Mouse (Mus musculus) embryonic facial prominence, embryonic 15.5 days (tissue): ENCODE data around the gene Selenok. TPM values are rescaled to one million over a fixed set of nuclear protein-coding genes. Genes with fewer than 3 reads are reported as not detected.

Experiments used
- ATAC-seq: fragments of 200-750 bp; cut with Nextera tagmentation; 2 replicates; pipeline ENCODE4 v1.8.0; 2017; ENCODE audit warnings: low read depth, moderate TSS enrichment; ENCODE audit not compliant: insufficient number of reproducible peaks, low FRiP score, low TSS enrichment
- H3K27ac ChIP-seq: fragments of 300-500 bp; sonication (generic); replicated peaks from 2 replicates; pipeline ENCODE4 v1.5.1; 2015; ENCODE audit warnings: mild to moderate bottlenecking, inconsistent platforms
- H3K27me3 ChIP-seq: fragments of 300-500 bp; sonication (generic); 2 replicates; pipeline ENCODE4 v1.6.1; 2015; ENCODE audit warnings: inconsistent platforms
- H3K36me3 ChIP-seq: fragments of 300-500 bp; sonication (generic); 2 replicates; pipeline ENCODE4 v1.6.1; 2015; ENCODE audit warnings: mild to moderate bottlenecking, inconsistent platforms
- H3K4me1 ChIP-seq: fragments of 300-500 bp; sonication (generic); 2 replicates; pipeline ENCODE4 v1.6.1; 2015; ENCODE audit warnings: inconsistent platforms
- H3K4me2 ChIP-seq: fragments of 300-500 bp; sonication (generic); replicated peaks from 2 replicates; pipeline ENCODE4 v1.6.1; 2015; ENCODE audit warnings: mild to moderate bottlenecking, inconsistent platforms
- H3K4me3 ChIP-seq: fragments of 300-500 bp; sonication (generic); replicated peaks from 2 replicates; pipeline ENCODE4 v1.5.1; 2015; ENCODE audit warnings: mild to moderate bottlenecking, inconsistent platforms
- H3K9ac ChIP-seq: fragments of 300-500 bp; sonication (generic); 2 replicates; pipeline ENCODE4 v1.6.1; 2015; ENCODE audit warnings: inconsistent platforms
- H3K9me3 ChIP-seq: fragments of 300-500 bp; sonication (generic); replicated peaks from 2 replicates; pipeline ENCODE4 v1.6.1; 2016; ENCODE audit warnings: inconsistent platforms
- WGBS: fragments of 180-500 bp; shearing (Covaris S2); methylation state at CpG from one replicate; pipeline ENCODE4 v1.1.7; 2015; 5-methylcytosine and 5-hydroxymethylcytosine counted together
- polyA plus RNA-seq: library from polyadenylated mRNA; unstranded; fragments of >200 nt; fragmentation: Nextera tagmentation; extraction: Ambion mirVana; gene quantifications from 2 replicates; pipeline ENCODE4 v1.2.1, GENCODE M21; 2015

Gene Selenok
- polyA plus RNA-seq, 1 experiment from 2014 or later: 318 TPM

DNA sequence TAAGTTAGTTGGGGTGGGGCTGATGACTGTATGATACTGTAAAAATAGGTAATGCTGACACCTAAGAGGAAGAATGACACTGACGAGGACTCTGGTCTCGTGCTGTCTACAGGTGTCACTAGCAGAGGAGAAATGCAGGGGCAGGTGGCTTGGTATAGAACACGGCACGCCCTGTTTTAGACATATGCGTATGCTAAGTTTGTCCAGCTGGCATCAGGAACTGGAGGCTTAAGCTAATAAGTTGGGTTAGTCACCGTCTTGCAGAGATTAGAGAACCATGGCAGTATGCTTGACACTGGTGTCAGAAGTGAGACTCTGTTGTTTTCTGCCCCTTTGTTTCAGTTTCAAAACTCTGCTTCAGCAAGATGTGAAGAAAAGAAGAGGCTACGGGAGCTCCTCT lies 3.3 kb downstream of the Selenok start:
- no peaks in the 10 kb centered on the region for H3K9me3 ChIP-seq
- no peak for ATAC-seq
- H3K27me3 ChIP-seq: no peaks in the 10 kb centered on the region
- H3K4me3 ChIP-seq: no peak overlapping the region
- WGBS: 93% methylated on average over 7 of the region's 7 CpGs
- peaks cover 52% of the 10 kb centered on the region for H3K36me3 ChIP-seq
- no peak overlapping the region for H3K9ac ChIP-seq
- H3K27ac ChIP-seq: no peak overlapping the region
- H3K4me2 ChIP-seq: no peak overlapping the region
- peaks cover 27% of the 10 kb centered on the region for H3K4me1 ChIP-seq

DNA sequence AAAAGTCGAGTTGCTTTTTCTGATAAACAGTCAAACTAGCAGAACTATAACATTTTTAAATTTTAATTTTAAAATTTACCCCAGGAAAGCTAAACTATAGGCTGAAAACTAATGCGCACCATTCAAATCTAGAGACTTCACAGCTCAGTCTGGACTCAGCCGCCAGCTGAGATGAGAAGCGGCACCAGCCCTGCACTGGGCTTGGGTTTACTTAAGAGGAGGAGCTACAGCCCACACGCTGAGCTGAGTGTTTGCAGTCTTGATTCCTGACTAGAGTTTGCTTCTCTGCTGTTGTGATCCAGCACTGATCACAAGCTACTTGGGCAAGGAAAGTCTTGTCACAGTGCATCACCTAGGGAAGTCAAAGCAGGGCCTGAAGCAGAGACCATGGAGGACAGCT lies 3.9 kb downstream of the Selenok start:
- ATAC-seq: no peak
- Histone ChIP-seq H3K9ac (no peak overlapping the region), H3K36me3 (peaks cover 56% of the 10 kb centered on the region), H3K27ac (no peak overlapping the region), H3K27me3 (no peaks in the 10 kb centered on the region), H3K4me3 (no peak overlapping the region), H3K9me3 (no peaks in the 10 kb centered on the region), H3K4me2 (no peak overlapping the region), H3K4me1 (peaks cover 27% of the 10 kb centered on the region)
- WGBS: 89% methylated on average over 5 of the region's 5 CpGs

GRCm38 (mm10) chr14:29976927-29977326 lies 8.8 kb downstream of the Selenok start:
- WGBS: 93% methylated on average over 6 of the region's 6 CpGs
- Histone ChIP-seq H3K4me1 (peaks cover 7% of the 10 kb centered on the region; the same call in 1 of the 2 replicates), H3K27ac (no peak overlapping the region), H3K4me2 (no peak overlapping the region), H3K4me3 (no peak overlapping the region), H3K27me3 (no peaks in the 10 kb centered on the region), H3K36me3 (peaks cover 60% of the 10 kb centered on the region), H3K9ac (no peak overlapping the region), H3K9me3 (no peaks in the 10 kb centered on the region)
- ATAC-seq: no peak

- Histone ChIP-seq H3K4me1 (peaks cover 7% of the 10 kb centered on the region; the same call in 1 of the 2 replicates), H3K9ac (peak within 1 kb of the TSS; percentile 93), H3K9me3 (no peaks in the 10 kb centered on the region), H3K27ac (peak within 1 kb of the TSS; percentile 93), H3K36me3 (peaks cover 60% of the 10 kb centered on the region), H3K4me3 (peak within 1 kb of the TSS; percentile 93), H3K27me3 (no peaks in the 10 kb centered on the region), H3K4me2 (peak within 1 kb of the TSS; percentile 71)
- 1% methylated on average over 44 of the region's 44 CpGs for WGBS
- peak; percentile 95 for ATAC-seq
Measured at GRCm38 (mm10) chr14:29978254-29979204, 10.4 kb downstream of the Selenok start, which contains the start of gene Actr8. Gene Actr8 (plus strand): TSS chr14:29978337.

GRCm38 (mm10) chr14:29980447-29981205 lies 12.5 kb downstream of the Selenok start:
- H3K36me3 ChIP-seq: peaks cover 65% of the 10 kb centered on the region
- no peak overlapping the region for H3K9ac ChIP-seq
- no peak for ATAC-seq
- no peaks in the 10 kb centered on the region for H3K9me3 ChIP-seq
- H3K4me3 ChIP-seq: no peak overlapping the region
- 97% methylated on average over 10 of the region's 10 CpGs for WGBS
- peaks cover 7% of the 10 kb centered on the region; the same call in 1 of the 2 replicates for H3K4me1 ChIP-seq
- no peak overlapping the region for H3K27ac ChIP-seq
- no peaks in the 10 kb centered on the region for H3K27me3 ChIP-seq
- no peak overlapping the region for H3K4me2 ChIP-seq

GRCm38 (mm10) chr14:29986096-29986495 lies 18.0 kb downstream of the Selenok start:
- H3K4me1 ChIP-seq: no peaks in the 10 kb centered on the region
- no peak overlapping the region for H3K27ac ChIP-seq
- H3K4me3 ChIP-seq: no peak overlapping the region
- ATAC-seq: no peak
- peaks cover 100% of the 10 kb centered on the region for H3K36me3 ChIP-seq
- no peak overlapping the region for H3K4me2 ChIP-seq
- no peaks in the 10 kb centered on the region for H3K27me3 ChIP-seq
- 90% methylated on average over 4 of the region's 4 CpGs for WGBS
- H3K9me3 ChIP-seq: no peaks in the 10 kb centered on the region
- no peak overlapping the region for H3K9ac ChIP-seq

DNA sequence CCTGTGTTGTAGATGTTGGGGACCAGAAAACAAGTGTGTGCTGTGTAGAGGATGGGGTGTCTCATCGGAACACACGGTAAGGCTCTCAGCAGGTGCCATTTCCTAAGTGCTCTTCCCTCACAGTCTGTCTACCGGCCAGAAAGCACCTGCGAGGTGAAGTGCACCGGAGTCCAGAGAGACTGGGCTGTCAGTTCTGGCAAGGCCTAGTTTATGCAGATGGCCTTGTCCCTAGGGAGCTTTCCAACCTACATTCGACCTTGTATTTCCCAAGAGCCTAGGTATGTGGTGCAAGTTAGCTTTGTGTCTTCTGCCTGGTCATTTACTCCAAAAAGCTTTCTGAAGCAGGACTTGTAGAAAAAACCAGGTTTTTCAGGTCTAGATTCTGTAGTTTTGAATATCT lies 19.2 kb downstream of the Selenok start:
- Histone ChIP-seq H3K4me2 (no peak overlapping the region), H3K27me3 (no peaks in the 10 kb centered on the region), H3K9ac (no peak overlapping the region), H3K36me3 (peaks cover 100% of the 10 kb centered on the region), H3K9me3 (no peaks in the 10 kb centered on the region), H3K4me1 (no peaks in the 10 kb centered on the region), H3K27ac (no peak overlapping the region), H3K4me3 (no peak overlapping the region)
- no peak for ATAC-seq
- 93% methylated on average over 6 of the region's 6 CpGs for WGBS

- Histone ChIP-seq H3K27ac (no peak overlapping the region), H3K9ac (no peak overlapping the region), H3K4me1 (no peaks in the 10 kb centered on the region), H3K4me2 (no peak overlapping the region), H3K36me3 (peaks cover 100% of the 10 kb centered on the region), H3K9me3 (no peaks in the 10 kb centered on the region), H3K4me3 (no peak overlapping the region), H3K27me3 (no peaks in the 10 kb centered on the region)
- ATAC-seq: no peak
- WGBS: 90% methylated on average over 9 of the region's 9 CpGs
Measured at GRCm38 (mm10) chr14:29987739-29988138, 19.6 kb downstream of the Selenok start.

- Histone ChIP-seq H3K4me3 (no peak overlapping the region), H3K4me2 (no peak overlapping the region), H3K4me1 (no peaks in the 10 kb centered on the region), H3K27me3 (no peaks in the 10 kb centered on the region), H3K9ac (no peak overlapping the region), H3K27ac (no peak overlapping the region), H3K9me3 (no peaks in the 10 kb centered on the region), H3K36me3 (peaks cover 100% of the 10 kb centered on the region)
- no peak for ATAC-seq
- WGBS: 91% methylated on average over 4 of the region's 4 CpGs
Measured at GRCm38 (mm10) chr14:29988337-29988736, 20.2 kb downstream of the Selenok start.

GRCm38 (mm10) chr14:29994976-29995375 lies 26.9 kb downstream of the Selenok start:
- Histone ChIP-seq H3K4me2 (no peak overlapping the region), H3K4me3 (no peak overlapping the region), H3K27me3 (no peaks in the 10 kb centered on the region), H3K27ac (no peak overlapping the region), H3K36me3 (peaks cover 72% of the 10 kb centered on the region), H3K4me1 (no peaks in the 10 kb centered on the region), H3K9ac (no peak overlapping the region), H3K9me3 (no peaks in the 10 kb centered on the region)
- ATAC-seq: no peak
- WGBS: 36% methylated on average over 4 of the region's 4 CpGs

GRCm38 (mm10) chr14:29996000-29996751 lies 28.1 kb downstream of the Selenok start:
- no peak overlapping the region for H3K4me2 ChIP-seq
- H3K36me3 ChIP-seq: peaks cover 60% of the 10 kb centered on the region
- 88% methylated on average over 11 of the region's 11 CpGs for WGBS
- no peaks in the 10 kb centered on the region for H3K27me3 ChIP-seq
- H3K9ac ChIP-seq: no peak overlapping the region
- no peak overlapping the region for H3K27ac ChIP-seq
- no peaks in the 10 kb centered on the region for H3K9me3 ChIP-seq
- no peak overlapping the region for H3K4me3 ChIP-seq
- no peaks in the 10 kb centered on the region for H3K4me1 ChIP-seq
- ATAC-seq: no peak
